In the genomic region with DNA sequence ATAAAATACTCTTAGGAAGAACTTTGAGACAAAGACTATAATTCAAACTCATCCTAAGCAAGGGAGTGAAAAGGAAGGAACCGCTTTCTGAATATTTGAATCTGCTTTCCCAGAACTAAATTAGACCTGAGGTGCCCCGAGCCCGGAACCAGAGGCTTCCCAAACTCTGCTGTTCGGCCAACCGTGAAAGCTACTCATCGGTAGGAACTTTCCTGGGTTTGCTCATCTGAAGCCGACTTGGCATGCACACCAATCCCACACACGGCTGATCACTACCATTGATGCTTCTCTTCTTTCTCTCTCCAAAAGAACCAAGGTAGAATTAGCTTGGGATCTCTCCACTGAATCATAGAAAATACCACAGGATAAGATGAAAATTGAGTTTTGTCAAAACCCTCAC, we compare ENCODE assay signal across 21 mouse cellular contexts. TPM values are rescaled to one million over a fixed set of nuclear protein-coding genes. Genes with fewer than 3 reads are reported as not detected.
DNase-seq lines count a peak whose midpoint lies in the region; ATAC-seq and TF ChIP-seq lines count a peak whose summit lies in the region.
"Had no signal": no experiment of that assay in that cellular context is flagged by ENCODE, and none has a peak within 500 bp of the region (broad histone marks: within the 10 kb centered on the region; RNA-seq: fewer than 3 reads in every experiment).

No protein-coding gene starts in this region.

- peaks cover 48% of the 10 kb centered on the region for H3K4me1 ChIP-seq in kidney, embryonic 16.5 days (ENCODE audit: insufficient read depth, low read length)
- H3K4me1 ChIP-seq: stomach, embryonic 15.5 days had no signal

- H3K27me3 ChIP-seq in kidney, embryonic 16.5 days (ENCODE audit: insufficient read depth, low read length), result no peaks in the 10 kb centered on the region
- H3K27me3 ChIP-seq: embryonic facial prominence, embryonic 13.5 days; hindbrain, embryonic 12.5 days; limb, embryonic 15.5 days; stomach, embryonic 15.5 days had no signal

- H3K9ac ChIP-seq in kidney, embryonic 16.5 days (replicated peaks; ENCODE audit: low read length), result no peak overlapping the region
- H3K9ac ChIP-seq: embryonic facial prominence, embryonic 13.5 days; hindbrain, embryonic 12.5 days; limb, embryonic 15.5 days; stomach, embryonic 15.5 days had no signal

- H3K36me3 ChIP-seq in kidney, embryonic 16.5 days (ENCODE audit: insufficient read depth, low read length), result no peaks in the 10 kb centered on the region
- H3K36me3 ChIP-seq: embryonic facial prominence, embryonic 13.5 days; hindbrain, embryonic 12.5 days; limb, embryonic 15.5 days; midbrain, embryonic 10.5 days; stomach, embryonic 15.5 days had no signal

- WGBS in kidney, embryonic 16.5 days, result 22% methylated on average over 8 of the region's 8 CpGs

- peak overlapping the region; percentile 43; the same call in 1 of the 2 replicates for H3K27ac ChIP-seq in layer of hippocampus, adult 2 months
- H3K27ac ChIP-seq in kidney, embryonic 16.5 days (ENCODE audit: low read length), result peak overlapping the region; percentile 76
- H3K27ac ChIP-seq: embryonic facial prominence, embryonic 13.5 days; gastrocnemius, adult 2 months; hindbrain, embryonic 12.5 days; limb, embryonic 15.5 days; macrophage; stomach, embryonic 15.5 days had no signal

- no peak overlapping the region for H3K4me2 ChIP-seq in kidney, embryonic 16.5 days (replicated peaks; ENCODE audit: low read depth, low read length)
- H3K4me2 ChIP-seq: embryonic facial prominence, embryonic 13.5 days; hindbrain, embryonic 12.5 days; limb, embryonic 15.5 days; stomach, embryonic 15.5 days had no signal

- H3K4me3 ChIP-seq in layer of hippocampus, adult 2 months, result no peak overlapping the region
- H3K4me3 ChIP-seq in kidney, embryonic 16.5 days (ENCODE audit: low read length), result no peak overlapping the region
- H3K4me3 ChIP-seq: embryonic facial prominence, embryonic 13.5 days; gastrocnemius, adult 2 months; hindbrain, embryonic 12.5 days; limb, embryonic 15.5 days; midbrain, embryonic 10.5 days; stomach, embryonic 15.5 days had no signal

- no peak for TF ChIP-seq CTCF in layer of hippocampus, adult 2 months (conservative IDR thresholded peaks at IDR 0.05)

- no peak for DNase-seq in layer of hippocampus, adult 2 months (ENCODE audit: low spot score in 2 of 2)
- no peak for DNase-seq in layer of hippocampus, adult 11-12 months (ENCODE audit: low spot score)
- DNase-seq in kidney, adult 11 months, result peak; percentile 66
- DNase-seq in c-Kit-positive CD71-positive TER-119-positive erythroid progenitor cells, embryonic 14.5 days (ENCODE audit: low spot score), result no peak
- DNase-seq in gastrocnemius, adult 8-10 months (ENCODE audit: low spot score in 2 of 2), result no peak
- DNase-seq in lung, postnatal 36 days, result no peak
- DNase-seq: cerebellum, adult 11 months; gastrocnemius, adult 2 months; lung, adult 2 months; retina, postnatal 1 day; thymus, adult 2 months had no signal

- no peaks in the 10 kb centered on the region for H3K9me3 ChIP-seq in kidney, embryonic 16.5 days (ENCODE audit: low read length)
- H3K9me3 ChIP-seq: embryonic facial prominence, embryonic 13.5 days; hindbrain, embryonic 12.5 days; limb, embryonic 15.5 days; midbrain, embryonic 10.5 days; stomach, embryonic 15.5 days had no signal

- ATAC-seq in kidney, embryonic 16.5 days (ENCODE audit: low FRiP score, low TSS enrichment), result no peak
- ATAC-seq: forebrain, embryonic 16.5 days; inflammation-experienced regulatory T-cells, adult 6 months had no signal

RNA-seq across cellular contexts. Expression of gene St6galnac3, which starts 55.6 kb away (rescaled TPM):
- total RNA-seq in layer of hippocampus, adult 2 months (2021), result 10 to 100 TPM; 25.9 to 27.4 TPM
- 71.6 and 75.8 TPM in 2 replicates for polyA plus RNA-seq in kidney, embryonic 16.5 days (2015; fragmentation: Nextera tagmentation; extraction: Ambion mirVana)
- total RNA-seq in gastrocnemius, adult 8-10 months (2022), result 1 to 10 TPM in 2 of 4 experiments, under 1 TPM in 2; 0.92 to 2.0 (median 1.1) TPM
- polyA plus RNA-seq: C2C12 had no signal

Comparison
In these comparisons a context has a peak if more than half of its experiments do, and no peak if none do; other contexts are left out.
1. RNA of gene St6galnac3, which starts 55.6 kb away (total RNA-seq): 25.9 to 27.4 TPM in layer of hippocampus, adult 2 months; 0.92 to 2.0 TPM in gastrocnemius, adult 8-10 months; every median in the first group is over 4 times any median in the second.